ENCODE assay signal across 7 mouse cellular contexts in genomic region chr3:145648991-145649851, GRCm38 (mm10). TPM values are rescaled to one million over a fixed set of nuclear protein-coding genes. Genes with fewer than 3 reads are reported as not detected.
DNase-seq lines count a peak whose midpoint lies in the region; ATAC-seq and TF ChIP-seq lines count a peak whose summit lies in the region.

No protein-coding gene starts in this region.

- H3K27me3 ChIP-seq in hindbrain, postnatal 0 days (ENCODE audit: insufficient read depth, low read length), result 0 out of 2 replicates have a peak, but pooled peaks cover 6% of the 10 kb centered on the region
- H3K27me3 ChIP-seq in liver, embryonic 13.5 days, result peaks cover 69% of the 10 kb centered on the region
- H3K27me3 ChIP-seq in neural tube, embryonic 15.5 days (replicated peaks), result peaks cover 27% of the 10 kb centered on the region

- peak overlapping the region; percentile 56 for H3K9ac ChIP-seq in hindbrain, postnatal 0 days (replicated peaks; ENCODE audit: low read length)
- peak overlapping the region; percentile 61 for H3K9ac ChIP-seq in liver, embryonic 13.5 days
- H3K9ac ChIP-seq in neural tube, embryonic 15.5 days (replicated peaks), result peak overlapping the region; percentile 56

- WGBS in hindbrain, postnatal 0 days, result 1% methylated on average over 48 of the region's 49 CpGs
- WGBS in liver, embryonic 13.5 days (ENCODE audit: insufficient replicate concordance), result 2% methylated on average over 49 of the region's 49 CpGs
- WGBS in neural tube, embryonic 15.5 days, result under 1% methylated on average over 49 of the region's 49 CpGs

- no peak for ATAC-seq in hindbrain, postnatal 0 days
- ATAC-seq in liver, embryonic 13.5 days (ENCODE audit: low read depth), result no peak
- no peak for ATAC-seq in neural tube, embryonic 15.5 days (ENCODE audit: low FRiP score)

- H3K4me2 ChIP-seq in hindbrain, postnatal 0 days (ENCODE audit: low read depth, low read length), result peak overlapping the region; percentile 95
- H3K4me2 ChIP-seq in liver, embryonic 13.5 days, result peak overlapping the region; percentile 52
- H3K4me2 ChIP-seq in neural tube, embryonic 15.5 days, result peak overlapping the region; percentile 86

- H3K36me3 ChIP-seq in hindbrain, postnatal 0 days (ENCODE audit: insufficient read depth, low read length), result no peaks in the 10 kb centered on the region
- no peaks in the 10 kb centered on the region for H3K36me3 ChIP-seq in liver, embryonic 13.5 days
- no peaks in the 10 kb centered on the region for H3K36me3 ChIP-seq in neural tube, embryonic 15.5 days

- DNase-seq in ES-CJ7 (ENCODE audit: low read depth, low spot score), result peak; percentile 56
- DNase-seq in adrenal gland, postnatal 25 days, result peak; percentile 75
- DNase-seq in gastrocnemius, adult 8-10 months (ENCODE audit: low spot score in 2 of 2), result peak; percentile 57 to 71
- DNase-seq in hindbrain, postnatal 0 days (ENCODE audit: low spot score), result peak; percentile 32
- no peak for DNase-seq in liver, embryonic 13.5 days
- DNase-seq in MN1 (ENCODE audit: low spot score), result no peak

- TF ChIP-seq CTCF in hindbrain, postnatal 0 days (IDR thresholded peaks at IDR 0.05; ENCODE audit: low read depth), result peak; percentile 29; the same call in 1 of the 2 replicates

- no peaks in the 10 kb centered on the region for H3K9me3 ChIP-seq in hindbrain, postnatal 0 days (ENCODE audit: low read length)
- H3K9me3 ChIP-seq in liver, embryonic 13.5 days (replicated peaks), result no peaks in the 10 kb centered on the region
- H3K9me3 ChIP-seq in neural tube, embryonic 15.5 days (replicated peaks), result no peaks in the 10 kb centered on the region

- H3K27ac ChIP-seq in hindbrain, postnatal 0 days, result peak overlapping the region; percentile 56; the same call in 1 of the 2 replicates
- H3K27ac ChIP-seq in liver, embryonic 13.5 days, result peak overlapping the region; percentile 39; the same call in 1 of the 2 replicates
- H3K27ac ChIP-seq in neural tube, embryonic 15.5 days (replicated peaks), result peak overlapping the region; percentile 48; the same call in 1 of the 2 replicates

- H3K4me3 ChIP-seq in hindbrain, postnatal 0 days (ENCODE audit: low read length), result peak overlapping the region; percentile 51
- H3K4me3 ChIP-seq in liver, embryonic 13.5 days (replicated peaks), result peak overlapping the region; percentile 55
- H3K4me3 ChIP-seq in neural tube, embryonic 15.5 days (replicated peaks), result peak overlapping the region; percentile 51

- H3K4me1 ChIP-seq in hindbrain, postnatal 0 days (ENCODE audit: insufficient read depth, low read length), result peaks cover 23% of the 10 kb centered on the region
- H3K4me1 ChIP-seq in liver, embryonic 13.5 days (replicated peaks), result peaks cover 18% of the 10 kb centered on the region
- peaks cover 66% of the 10 kb centered on the region for H3K4me1 ChIP-seq in neural tube, embryonic 15.5 days

RNA-seq across cellular contexts. Expression of gene Ccn1, which starts 0.6 kb away (rescaled TPM):
- total RNA-seq in adrenal gland, postnatal 25 days (2021), result 5.5 and 10.6 TPM in 2 replicates
- total RNA-seq in gastrocnemius, adult 8-10 months (2022), result 10 to 100 TPM; 23.0 to 53.4 (median 30.3) TPM
- 2.9 and 8.2 TPM in 2 replicates for total RNA-seq in hindbrain, postnatal 0 days (2014; rRNA removed)
- polyA plus RNA-seq in hindbrain, postnatal 0 days (2015; fragmentation: Nextera tagmentation; extraction: Ambion mirVana), result 9.7 and 10.1 TPM in 2 replicates
- polyA plus RNA-seq in liver, embryonic 13.5 days (2015; fragmentation: Nextera tagmentation; extraction: Ambion mirVana), result 6.3 and 7.5 TPM in 2 replicates
- polyA plus RNA-seq in neural tube, embryonic 15.5 days (2015; fragmentation: Nextera tagmentation; extraction: Ambion mirVana), result 8.9 and 10.2 TPM in 2 replicates

Comparison
In these comparisons a context has a peak if more than half of its experiments do, and no peak if none do; other contexts are left out.
1. DNase-seq: peak in ES-CJ7 (single experiment), adrenal gland, postnatal 25 days (single experiment), gastrocnemius, adult 8-10 months (2 of 2) and hindbrain, postnatal 0 days (single experiment); none in liver, embryonic 13.5 days (single experiment) and MN1 (single experiment).
2. Peak in every context shown above with its lines, with median percentiles within 50 percentile points of each other: H3K27ac ChIP-seq, H3K4me2 ChIP-seq, H3K4me3 ChIP-seq and H3K9ac ChIP-seq.